Mouse (Mus musculus): ENCODE results near the gene Klhdc4. TPM values are rescaled to one million over a fixed set of nuclear protein-coding genes. Genes with fewer than 3 reads are reported as not detected.

Klhdc4 gene
- polyA plus RNA-seq, 1 experiment from 2014 or later, result 27.7 TPM

DNA sequence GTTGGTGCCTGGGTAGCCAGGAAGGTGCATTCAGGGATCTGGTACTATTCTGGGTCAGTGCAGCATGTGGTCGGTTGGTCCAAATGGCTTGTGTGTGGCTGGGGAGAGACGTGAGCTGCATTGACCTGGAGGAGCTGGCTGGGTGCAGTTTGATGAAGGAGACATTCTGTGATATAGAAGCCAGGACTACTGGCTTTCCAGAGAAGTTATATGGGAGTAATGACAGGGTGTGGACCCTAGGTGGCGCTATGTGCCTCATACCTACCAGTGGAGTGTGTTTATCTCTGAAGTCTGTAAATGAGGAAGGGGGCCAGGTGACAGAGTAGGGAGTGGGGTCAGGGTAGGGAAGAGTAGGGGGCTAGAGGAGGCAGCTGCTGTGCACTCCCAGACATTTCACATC is 78.9 kb downstream of the Klhdc4 start:
- Histone ChIP-seq H3K27me3 (replicated peaks) (peaks cover 59% of the 10 kb centered on the region), H3K4me2 (no peak overlapping the region), H3K27ac (ENCODE audit: poor library complexity, severe bottlenecking) (no peak overlapping the region), H3K36me3 (no peaks in the 10 kb centered on the region), H3K4me1 (replicated peaks) (no peaks in the 10 kb centered on the region), H3K4me3 (no peak overlapping the region), H3K9me3 (replicated peaks) (peaks cover 12% of the 10 kb centered on the region), H3K9ac (no peak overlapping the region)
- no peak for ATAC-seq (ENCODE audit: insufficient number of reproducible peaks, low FRiP score)
- whole genome bisulfite sequencing, result 33% methylated on average over 3 of the region's 3 CpGs

DNA sequence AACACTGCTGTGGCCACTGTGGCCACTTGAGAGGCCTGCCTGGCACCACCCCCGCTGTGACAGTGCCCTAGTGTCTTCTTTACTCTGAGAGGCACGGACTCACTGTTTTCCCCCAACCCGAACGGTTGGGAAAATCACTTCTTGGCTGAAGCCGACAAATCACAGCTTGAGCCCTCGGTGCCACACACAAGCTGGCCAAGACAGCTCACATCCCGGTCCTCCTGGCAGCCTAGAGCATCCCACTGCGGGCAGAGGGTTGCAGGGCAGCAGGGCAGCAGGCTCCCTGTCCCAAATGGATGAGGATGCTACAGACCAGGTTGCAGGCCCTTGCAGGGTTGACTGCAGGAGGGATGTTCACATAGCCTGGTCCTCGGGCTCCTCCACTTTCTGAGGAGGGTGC is 79.9 kb downstream of the Klhdc4 start:
- H3K36me3 ChIP-seq, result no peaks in the 10 kb centered on the region
- H3K27ac ChIP-seq (ENCODE audit: poor library complexity, severe bottlenecking), result no peak overlapping the region
- H3K9me3 ChIP-seq (replicated peaks), result peaks cover 12% of the 10 kb centered on the region
- WGBS, result 73% methylated on average over 9 of the region's 9 CpGs
- no peak overlapping the region for H3K4me2 ChIP-seq
- H3K4me1 ChIP-seq (replicated peaks), result no peaks in the 10 kb centered on the region
- no peak overlapping the region for H3K9ac ChIP-seq
- peaks cover 51% of the 10 kb centered on the region for H3K27me3 ChIP-seq (replicated peaks)
- no peak overlapping the region for H3K4me3 ChIP-seq
- ATAC-seq (ENCODE audit: insufficient number of reproducible peaks, low FRiP score), result no peak

Other genes with a start within 250 kb of the Klhdc4 start
- gene Map1lc3b, start 239.2 kb downstream of the Klhdc4 start, polyA plus RNA-seq (2016; fragmentation: Nextera tagmentation; extraction: Ambion mirVana), result 176 and 182 TPM in 2 replicates
- gene Zcchc14, start 176.7 kb downstream of the Klhdc4 start, polyA plus RNA-seq (2016; fragmentation: Nextera tagmentation; extraction: Ambion mirVana), result 9.2 and 9.9 TPM in 2 replicates
- 0.27 and 0.31 TPM in 2 replicates for gene Jph3, start 99.9 kb downstream of the Klhdc4 start, polyA plus RNA-seq (2016; fragmentation: Nextera tagmentation; extraction: Ambion mirVana)
- gene Slc7a5, start 78.1 kb upstream of the Klhdc4 start, polyA plus RNA-seq (2016; fragmentation: Nextera tagmentation; extraction: Ambion mirVana), result 22.3 and 24.6 TPM in 2 replicates
- not detected in 2 replicates for gene Car5a, start 115.3 kb upstream of the Klhdc4 start, polyA plus RNA-seq (2016; fragmentation: Nextera tagmentation; extraction: Ambion mirVana)
- 28.4 and 31.8 TPM in 2 replicates for gene Banp, start 120.2 kb upstream of the Klhdc4 start, polyA plus RNA-seq (2016; fragmentation: Nextera tagmentation; extraction: Ambion mirVana)